Mouse (Mus musculus) midbrain, embryonic 16.5 days (tissue): ENCODE measurements around the gene Nubpl. TPM values are rescaled to one million over a fixed set of nuclear protein-coding genes. Genes with fewer than 3 reads are reported as not detected.

ENCODE experiments used
- polyA plus RNA-seq: library from polyadenylated mRNA; unstranded; fragments of >200 nt; fragmentation: Nextera tagmentation; extraction: Ambion mirVana; gene quantifications from 2 replicates; pipeline ENCODE4 v1.2.1, GENCODE M21; 2015

Nubpl gene
- polyA plus RNA-seq, 1 experiment from 2014 or later: 7.7 TPM

Other genes with a start within 250 kb of the Nubpl start
- gene Heatr5a, start 126.4 kb upstream of the Nubpl start, polyA plus RNA-seq: 6.9 and 7.1 TPM in 2 replicates
- gene Dtd2, start 91.2 kb upstream of the Nubpl start, polyA plus RNA-seq: 18.2 and 24.7 TPM in 2 replicates
- not detected in 2 replicates for gene Gpr33, start 69.7 kb upstream of the Nubpl start, polyA plus RNA-seq